ENCODE assay signal across 10 mouse cellular contexts in the genomic region with DNA sequence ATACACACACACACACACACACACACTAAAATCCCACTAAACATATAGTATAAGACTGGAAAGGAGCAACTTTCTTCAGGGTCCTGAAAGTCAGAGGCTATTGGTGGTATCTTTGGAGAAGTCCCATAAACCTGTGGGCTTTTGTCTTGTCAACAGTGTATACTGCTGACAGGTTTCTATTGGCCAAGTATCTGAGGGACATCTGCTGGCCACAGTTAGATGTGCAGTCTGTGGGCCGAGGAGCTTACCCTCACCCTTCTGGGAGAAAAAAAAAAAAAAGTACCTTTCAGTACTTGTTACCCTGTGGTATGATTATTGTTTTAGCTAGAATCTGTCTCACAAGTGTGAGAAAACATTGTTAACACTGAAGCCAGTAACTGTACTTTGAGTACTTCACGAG.
DNase-seq lines count a peak whose midpoint lies in the region; ATAC-seq and TF ChIP-seq lines count a peak whose summit lies in the region.
"Had no signal": no experiment of that assay in that cellular context is flagged by ENCODE, and none has a peak within 500 bp of the region (broad histone marks: within the 10 kb centered on the region; RNA-seq: fewer than 3 reads in every experiment).

No protein-coding gene starts in this region.

- WGBS in lung, postnatal 0 days: 40% methylated on average over 2 of the region's 2 CpGs

- no peaks in the 10 kb centered on the region for H3K9me3 ChIP-seq in lung, postnatal 0 days (ENCODE audit: low read length)
- H3K9me3 ChIP-seq: hindbrain, embryonic 15.5 days; limb, embryonic 13.5 days had no signal

- H3K27ac ChIP-seq in lung, postnatal 0 days (ENCODE audit: low read length): no peak overlapping the region
- H3K27ac ChIP-seq: hindbrain, embryonic 15.5 days; limb, embryonic 13.5 days had no signal

- TF ChIP-seq EP300 in lung, postnatal 0 days (IDR thresholded peaks at IDR 0.05): no peak

- no peak overlapping the region for H3K9ac ChIP-seq in lung, postnatal 0 days (replicated peaks; ENCODE audit: low read depth)
- H3K9ac ChIP-seq: hindbrain, embryonic 15.5 days; limb, embryonic 13.5 days had no signal

- TF ChIP-seq CTCF in lung, postnatal 0 days (IDR thresholded peaks at IDR 0.05): peak; percentile 58

- H3K36me3 ChIP-seq in lung, postnatal 0 days (ENCODE audit: insufficient read depth, low read length): no peaks in the 10 kb centered on the region
- H3K36me3 ChIP-seq: hindbrain, embryonic 15.5 days; limb, embryonic 13.5 days had no signal

- no peaks in the 10 kb centered on the region for H3K27me3 ChIP-seq in lung, postnatal 0 days (replicated peaks; ENCODE audit: insufficient read depth, low read length)
- H3K27me3 ChIP-seq: hindbrain, embryonic 15.5 days; limb, embryonic 13.5 days had no signal

- ATAC-seq in lung, postnatal 0 days: no peak

- H3K4me1 ChIP-seq in lung, postnatal 0 days (ENCODE audit: insufficient read depth, low read depth, low read length): no peaks in the 10 kb centered on the region
- H3K4me1 ChIP-seq: hindbrain, embryonic 15.5 days had no signal

- peak; percentile 12 for DNase-seq in adrenal gland, adult 2 months
- no peak for DNase-seq in adrenal gland, adult 8-10 months
- DNase-seq in layer of hippocampus, postnatal 10 days (ENCODE audit: low spot score in 2 of 2): peak; percentile 4 to 13
- DNase-seq in layer of hippocampus, adult 18-20 months (ENCODE audit: low spot score in 2 of 2): no peak
- peak; percentile 64 for DNase-seq in R1 (ENCODE audit: low read depth, low spot score)
- peak; percentile 8 for DNase-seq in lung, postnatal 0 days (ENCODE audit: low spot score)
- DNase-seq in right cerebral cortex, postnatal 4 days: no peak
- no peak for DNase-seq in thymus, adult 18-20 months

- H3K4me2 ChIP-seq in lung, postnatal 0 days (replicated peaks; ENCODE audit: low read depth, low read length): no peak overlapping the region
- H3K4me2 ChIP-seq: hindbrain, embryonic 15.5 days; limb, embryonic 13.5 days had no signal

- H3K4me3 ChIP-seq in lung, postnatal 0 days (ENCODE audit: low read depth, low read length): no peak overlapping the region
- H3K4me3 ChIP-seq: hindbrain, embryonic 15.5 days; limb, embryonic 13.5 days had no signal

Comparison
In these comparisons a context has a peak if more than half of its experiments do, and no peak if none do; other contexts are left out.
1. DNase-seq: peak in adrenal gland, adult 2 months (single experiment), layer of hippocampus, postnatal 10 days (2 of 2), R1 (single experiment) and lung, postnatal 0 days (single experiment); none in adrenal gland, adult 8-10 months (single experiment), layer of hippocampus, adult 18-20 months (0 of 2), right cerebral cortex, postnatal 4 days (single experiment) and thymus, adult 18-20 months (0 of 2).